Mouse (Mus musculus) forebrain, embryonic 16.5 days (tissue): ENCODE measurements at regions not wholly inside any gene's neighbourhood (a gene's known extent, or its start where the extent isn't known, plus 50 kb on each side); places are given as distances from the start of the nearest gene placed in this dataset.

ENCODE experiments used
- ATAC-seq: fragments of 200-750 bp; cut with Nextera tagmentation; 2 replicates; pipeline ENCODE4 v1.8.0; 2017; ENCODE audit warnings: mild to moderate bottlenecking, moderate library complexity
- H3K27ac ChIP-seq: fragments of 300-500 bp; sonication (generic); 2 replicates; pipeline ENCODE4 v1.5.1; 2014; ENCODE audit warnings: low read length, control low read depth
- H3K27me3 ChIP-seq: fragments of 300-500 bp; sonication (generic); replicated peaks from 2 replicates; pipeline ENCODE4 v1.6.1; 2014; ENCODE audit warnings: low read length; ENCODE audit not compliant: control insufficient read depth, insufficient read depth
- H3K36me3 ChIP-seq: fragments of 300-500 bp; sonication (generic); 2 replicates; pipeline ENCODE4 v1.6.1; 2014; ENCODE audit not compliant: control insufficient read depth, insufficient read depth
- H3K4me1 ChIP-seq: fragments of 300-500 bp; sonication (generic); replicated peaks from 2 replicates; pipeline ENCODE4 v1.6.1; 2014; ENCODE audit warnings: low read length; ENCODE audit not compliant: control insufficient read depth, insufficient read depth
- H3K4me2 ChIP-seq: fragments of 300-500 bp; sonication (generic); 2 replicates; pipeline ENCODE4 v1.6.1; 2014; ENCODE audit warnings: mild to moderate bottlenecking, low read length, control low read depth
- H3K4me3 ChIP-seq: fragments of 300-500 bp; sonication (generic); replicated peaks from 2 replicates; pipeline ENCODE4 v1.5.1; 2014; ENCODE audit warnings: mild to moderate bottlenecking, low read length, control low read depth
- H3K9ac ChIP-seq: fragments of 300-500 bp; sonication (generic); replicated peaks from 2 replicates; pipeline ENCODE4 v1.6.1; 2014; ENCODE audit warnings: low read depth, low read length, control low read depth
- H3K9me3 ChIP-seq: fragments of 300-500 bp; sonication (generic); 2 replicates; pipeline ENCODE4 v1.6.1; 2016; ENCODE audit warnings: low read length; ENCODE audit not compliant: control insufficient read depth
- WGBS: fragments of 180-500 bp; shearing (Covaris S2); extraction: QIAGEN DNeasy Blood & Tissue Kit; methylation state at CpG from one replicate; pipeline ENCODE4 v1.1.7; 2014; 5-methylcytosine and 5-hydroxymethylcytosine counted together

DNA sequence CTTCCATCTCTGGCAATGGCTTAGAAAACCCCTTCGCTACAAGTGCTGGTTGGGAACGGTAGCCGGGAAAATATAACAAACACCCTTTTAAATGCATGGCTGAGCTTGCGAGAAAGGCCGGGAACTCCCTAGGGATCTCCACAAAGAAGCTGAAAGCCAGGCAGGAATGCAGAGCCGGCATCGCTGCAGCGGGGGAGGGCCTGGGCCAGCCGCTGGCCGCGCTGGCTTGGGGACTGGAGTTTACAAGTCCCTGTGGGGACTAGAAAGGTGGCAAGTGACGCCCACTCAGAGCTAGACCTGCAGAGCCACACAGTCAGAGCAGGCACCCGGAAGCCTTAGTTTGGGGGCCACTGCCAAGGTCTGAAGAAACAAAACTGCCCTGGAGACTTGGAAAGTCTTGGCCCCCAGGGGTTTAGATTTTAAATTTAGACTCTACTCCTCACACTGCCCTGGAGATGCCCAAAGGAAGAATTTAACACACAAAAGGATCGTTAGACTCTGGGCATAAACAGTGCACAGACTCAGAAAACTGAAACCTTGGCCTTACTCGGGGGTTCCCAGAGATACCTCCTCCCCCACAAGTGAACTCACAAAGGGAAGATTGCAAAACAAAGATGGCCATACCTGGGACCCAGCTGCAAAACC lies 59.4 kb downstream of the 1700001O22Rik start:
- Histone ChIP-seq H3K9me3 (0 out of 2 replicates have a peak, but pooled peaks cover 2% of the 10 kb centered on the region), H3K4me3 (no peak overlapping the region), H3K9ac (peak overlapping the region; percentile 24; the same call in 1 of the 2 replicates), H3K36me3 (no peaks in the 10 kb centered on the region), H3K4me1 (peaks cover 15% of the 10 kb centered on the region), H3K27me3 (no peaks in the 10 kb centered on the region), H3K27ac (peak overlapping the region; percentile 79), H3K4me2 (no peak overlapping the region)
- peak; percentile 83 for ATAC-seq
- 2% methylated on average over 15 of the region's 15 CpGs for WGBS

DNA sequence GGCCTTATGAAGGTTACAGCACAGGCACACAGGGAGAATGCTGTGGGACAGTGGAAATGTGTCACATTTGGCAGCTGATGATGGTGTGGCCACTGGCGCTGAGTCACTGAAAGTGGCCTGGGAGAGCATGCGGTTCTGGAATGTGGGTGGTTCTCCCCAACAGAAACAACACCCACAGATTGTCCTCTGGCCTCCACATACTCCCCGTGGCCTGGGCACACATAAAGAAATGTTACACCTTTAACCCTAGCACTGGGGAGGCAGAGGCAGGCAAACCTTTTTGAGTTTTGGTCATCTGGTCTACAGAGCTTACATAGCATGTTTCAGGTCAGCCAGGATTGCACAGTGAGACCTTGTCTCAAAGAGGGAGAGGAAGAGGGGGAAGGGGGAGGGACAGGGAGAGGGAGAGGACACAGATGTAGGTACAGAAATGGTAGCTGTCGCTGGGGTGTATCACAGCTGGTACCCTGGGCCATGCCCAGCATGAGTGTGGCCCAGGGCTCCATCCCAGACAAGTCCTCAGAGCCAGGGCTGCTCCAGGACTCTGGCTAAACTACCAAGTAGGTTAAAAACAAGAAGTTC lies 60.1 kb downstream of the 1700001O22Rik start:
- H3K27ac ChIP-seq = peak overlapping the region; percentile 79
- H3K4me2 ChIP-seq = no peak overlapping the region
- H3K9ac ChIP-seq = peak overlapping the region; percentile 24; the same call in 1 of the 2 replicates
- H3K4me1 ChIP-seq = peaks cover 19% of the 10 kb centered on the region
- H3K27me3 ChIP-seq = no peaks in the 10 kb centered on the region
- 0 out of 2 replicates have a peak, but pooled peaks have one; percentile 47 for ATAC-seq
- H3K36me3 ChIP-seq = no peaks in the 10 kb centered on the region
- no peak overlapping the region for H3K4me3 ChIP-seq
- 20% methylated on average over 4 of the region's 4 CpGs for WGBS
- 0 out of 2 replicates have a peak, but pooled peaks cover 2% of the 10 kb centered on the region for H3K9me3 ChIP-seq

- Histone ChIP-seq H3K4me1 (peaks cover 37% of the 10 kb centered on the region), H3K9ac (no peak overlapping the region), H3K36me3 (no peaks in the 10 kb centered on the region), H3K4me2 (no peak overlapping the region), H3K27ac (no peak overlapping the region), H3K9me3 (0 out of 2 replicates have a peak, but pooled peaks cover 2% of the 10 kb centered on the region), H3K4me3 (no peak overlapping the region), H3K27me3 (no peaks in the 10 kb centered on the region)
- 93% methylated on average over 2 of the region's 2 CpGs for WGBS
- no peak for ATAC-seq
These were observed 62.0 kb downstream of the 1700001O22Rik start for GRCm38 (mm10) chr2:30741450-30741849.

DNA sequence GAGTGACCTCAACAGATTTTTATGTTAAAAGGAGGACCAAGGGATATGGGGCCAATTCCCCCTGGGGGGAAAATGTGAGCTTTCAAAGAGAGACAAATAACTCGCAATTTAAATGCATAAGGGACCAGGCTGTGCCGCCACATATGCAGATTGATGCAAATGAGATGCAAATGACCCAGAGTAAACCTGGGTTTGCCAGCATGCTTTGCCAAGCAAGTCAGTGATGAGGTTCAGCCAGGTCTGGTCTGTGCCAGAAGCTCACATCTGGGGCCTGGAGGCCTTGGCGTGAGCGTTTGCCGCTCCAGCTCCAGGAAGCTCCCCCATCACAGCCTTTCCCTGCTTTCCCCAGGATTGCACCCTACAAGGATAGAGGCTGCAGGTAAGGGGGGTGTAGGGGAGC lies 65.7 kb downstream of the 1700001O22Rik start:
- peaks cover 24% of the 10 kb centered on the region for H3K4me1 ChIP-seq
- no peak overlapping the region for H3K9ac ChIP-seq
- 13% methylated on average over 5 of the region's 5 CpGs for WGBS
- H3K27me3 ChIP-seq = no peaks in the 10 kb centered on the region
- H3K36me3 ChIP-seq = no peaks in the 10 kb centered on the region
- H3K4me2 ChIP-seq = no peak overlapping the region
- no peaks in the 10 kb centered on the region for H3K9me3 ChIP-seq
- H3K27ac ChIP-seq = peak overlapping the region; percentile 81
- H3K4me3 ChIP-seq = no peak overlapping the region
- peak; percentile 92 for ATAC-seq

DNA sequence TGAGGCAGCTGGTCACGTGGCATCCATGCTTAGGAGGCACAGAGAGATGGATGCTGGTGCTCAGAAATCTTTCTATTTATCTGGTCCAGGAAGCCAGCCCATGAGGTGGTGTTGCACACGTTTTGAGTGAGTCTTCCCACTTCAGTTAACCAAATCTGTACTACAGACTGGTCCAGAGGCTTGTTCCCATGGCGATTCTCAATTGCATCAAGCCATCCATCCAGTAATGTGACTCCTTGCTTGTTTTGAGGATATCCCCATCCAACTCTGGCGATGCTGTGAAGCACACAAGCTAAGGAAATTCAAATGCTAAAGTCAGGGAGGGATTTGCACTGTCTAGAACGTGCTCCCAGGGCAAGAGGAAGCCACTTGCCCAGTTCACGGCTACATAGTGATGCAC lies 66.8 kb downstream of the 1700001O22Rik start:
- H3K4me3 ChIP-seq = no peak overlapping the region
- no peaks in the 10 kb centered on the region for H3K36me3 ChIP-seq
- no peaks in the 10 kb centered on the region for H3K27me3 ChIP-seq
- H3K4me2 ChIP-seq = no peak overlapping the region
- WGBS = 48% methylated on average over 6 of the region's 6 CpGs
- peak overlapping the region; percentile 81 for H3K27ac ChIP-seq
- H3K9ac ChIP-seq = no peak overlapping the region
- peaks cover 3% of the 10 kb centered on the region; the same call in 1 of the 2 replicates for H3K9me3 ChIP-seq
- no peak for ATAC-seq
- H3K4me1 ChIP-seq = peaks cover 24% of the 10 kb centered on the region

- no peak for ATAC-seq
- 52% methylated on average over 2 of the region's 2 CpGs for WGBS
These were observed 67.2 kb downstream of the 1700001O22Rik start for GRCm38 (mm10) chr2:30736236-30736635.

GRCm38 (mm10) chr2:30733853-30734252 lies 69.6 kb downstream of the 1700001O22Rik start:
- Histone ChIP-seq H3K4me1 (peaks cover 24% of the 10 kb centered on the region), H3K9ac (no peak overlapping the region), H3K36me3 (no peaks in the 10 kb centered on the region), H3K27ac (no peak overlapping the region), H3K4me2 (no peak overlapping the region), H3K9me3 (peaks cover 3% of the 10 kb centered on the region; the same call in 1 of the 2 replicates), H3K4me3 (no peak overlapping the region), H3K27me3 (no peaks in the 10 kb centered on the region)
- no peak for ATAC-seq
- 43% methylated on average over 6 of the region's 6 CpGs for WGBS

More at GRCm38 (mm10) chr2:30736236-30736635, 67.2 kb downstream of the 1700001O22Rik start:
- Histone ChIP-seq H3K4me1 (peaks cover 24% of the 10 kb centered on the region), H3K9me3 (peaks cover 3% of the 10 kb centered on the region; the same call in 1 of the 2 replicates), H3K4me3 (no peak overlapping the region), H3K27me3 (no peaks in the 10 kb centered on the region), H3K9ac (no peak overlapping the region), H3K4me2 (no peak overlapping the region), H3K36me3 (no peaks in the 10 kb centered on the region), H3K27ac (peak overlapping the region; percentile 81)

DNA sequence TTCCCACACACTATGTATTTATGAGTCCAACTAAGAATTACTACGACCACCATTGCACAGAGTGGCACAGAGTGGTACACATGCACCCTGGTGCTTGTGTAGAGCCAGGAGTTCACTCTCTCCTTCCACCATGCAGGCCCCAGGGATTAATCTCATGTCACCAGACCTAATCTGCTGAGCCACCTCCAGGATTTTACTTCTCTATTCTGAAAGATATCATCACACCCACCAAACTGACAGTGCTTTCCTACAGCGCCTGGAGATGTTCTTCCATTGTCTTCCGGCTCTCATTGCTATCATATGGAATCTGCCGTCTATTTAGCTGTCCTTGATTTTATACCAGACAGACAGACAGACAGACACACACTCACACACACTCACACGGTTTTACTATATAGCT lies 71.6 kb downstream of the 1700001O22Rik start:
- H3K4me1 ChIP-seq = peaks cover 6% of the 10 kb centered on the region
- H3K9me3 ChIP-seq = peaks cover 3% of the 10 kb centered on the region; the same call in 1 of the 2 replicates
- no peak overlapping the region for H3K4me3 ChIP-seq
- H3K9ac ChIP-seq = no peak overlapping the region
- ATAC-seq = no peak
- 89% methylated on average over 5 of the region's 5 CpGs for WGBS
- no peak overlapping the region for H3K4me2 ChIP-seq
- no peak overlapping the region for H3K27ac ChIP-seq
- H3K27me3 ChIP-seq = no peaks in the 10 kb centered on the region
- no peaks in the 10 kb centered on the region for H3K36me3 ChIP-seq

DNA sequence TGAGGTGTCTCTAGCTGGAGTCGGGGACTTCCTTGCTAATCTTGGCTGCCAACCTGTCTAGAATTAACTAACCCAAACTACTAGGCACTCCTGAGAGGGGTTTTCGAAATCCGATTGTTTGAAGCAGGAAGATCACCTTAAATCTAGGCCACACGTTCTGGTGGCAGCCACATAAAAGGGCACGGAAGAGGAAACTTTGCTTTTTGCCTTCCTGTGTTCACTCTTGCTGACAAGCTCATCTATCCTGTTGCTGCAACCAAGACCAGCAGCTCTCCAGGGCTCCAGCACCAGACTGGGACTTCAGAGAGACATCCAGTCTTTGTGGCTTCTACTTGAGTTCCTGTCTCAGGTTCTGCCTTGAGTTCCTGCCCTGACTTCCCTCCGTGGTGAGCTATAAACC lies 75.5 kb downstream of the 1700001O22Rik start:
- H3K4me3 ChIP-seq = no peak overlapping the region
- H3K9me3 ChIP-seq = peaks cover 3% of the 10 kb centered on the region; the same call in 1 of the 2 replicates
- no peak overlapping the region for H3K9ac ChIP-seq
- peaks cover 32% of the 10 kb centered on the region for H3K4me1 ChIP-seq
- H3K27ac ChIP-seq = no peak overlapping the region
- WGBS = 88% methylated on average over 6 of the region's 6 CpGs
- no peaks in the 10 kb centered on the region for H3K36me3 ChIP-seq
- ATAC-seq = no peak
- no peaks in the 10 kb centered on the region for H3K27me3 ChIP-seq
- no peak overlapping the region for H3K4me2 ChIP-seq
